Mouse (Mus musculus) c-Kit-negative CD71-positive TER-119-positive erythroid progenitor cells, embryonic 14.5 days (primary cell): ENCODE data around the gene Golt1b.

Experiments
- DNase-seq: peaks from one replicate; pipeline ENCODE4 v3.0.0-alpha.2; 2013; ENCODE audit warnings: low read depth, low spot score

Golt1b gene

DNA sequence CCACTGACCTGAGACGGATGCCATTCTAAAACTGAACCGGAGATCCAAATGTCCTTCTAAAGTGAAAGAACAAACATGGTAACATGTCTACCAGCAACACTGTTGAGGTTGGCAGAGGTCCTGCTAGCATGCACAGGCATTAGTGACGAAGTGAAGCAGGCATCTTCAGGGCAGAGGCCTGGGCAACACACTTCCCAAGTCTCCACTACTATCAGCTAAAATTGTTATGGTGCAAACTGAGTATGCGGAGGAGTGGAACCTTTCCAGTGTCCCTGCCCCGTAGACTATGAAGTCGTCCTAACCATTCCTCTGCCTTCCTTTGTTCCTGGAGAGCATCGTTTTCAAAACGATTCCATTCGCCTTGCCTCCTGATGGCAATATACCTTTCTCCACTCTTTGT, 2.5 kb upstream of the Golt1b start:
- DNase-seq = no peak

GRCm38 (mm10) chr6:142386285-142387010, 573 bp upstream of the Golt1b start:
- DNase-seq = peak; percentile 27

DNA sequence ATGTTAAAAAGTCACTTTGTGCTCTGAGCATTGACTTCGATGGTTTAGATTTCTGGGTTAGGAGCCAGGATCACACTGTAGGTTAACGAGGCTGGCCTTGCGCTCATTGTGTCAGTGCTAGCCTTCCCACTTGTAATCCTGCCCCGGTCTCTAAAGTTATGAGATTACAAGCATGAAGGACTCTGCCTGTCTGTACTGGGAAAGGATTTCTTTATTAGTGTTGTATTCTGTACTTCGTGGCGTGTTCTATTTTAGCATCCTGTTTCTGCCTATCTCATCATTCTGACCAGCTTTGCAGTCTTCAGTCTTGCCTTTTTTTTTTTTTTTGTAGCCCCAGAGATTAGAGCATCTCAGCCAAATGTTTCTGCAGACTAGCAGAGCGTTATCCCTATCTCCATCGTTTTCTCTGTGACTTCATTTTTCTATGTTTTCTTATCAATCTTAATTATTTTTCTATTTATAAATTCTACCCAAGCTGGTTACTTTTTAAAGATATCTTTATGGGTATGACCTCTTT, 792 bp downstream of the Golt1b start:
- DNase-seq = peak; percentile 13

GRCm38 (mm10) chr6:142389101-142389500, 2.1 kb downstream of the Golt1b start:
- no peak for DNase-seq

DNA sequence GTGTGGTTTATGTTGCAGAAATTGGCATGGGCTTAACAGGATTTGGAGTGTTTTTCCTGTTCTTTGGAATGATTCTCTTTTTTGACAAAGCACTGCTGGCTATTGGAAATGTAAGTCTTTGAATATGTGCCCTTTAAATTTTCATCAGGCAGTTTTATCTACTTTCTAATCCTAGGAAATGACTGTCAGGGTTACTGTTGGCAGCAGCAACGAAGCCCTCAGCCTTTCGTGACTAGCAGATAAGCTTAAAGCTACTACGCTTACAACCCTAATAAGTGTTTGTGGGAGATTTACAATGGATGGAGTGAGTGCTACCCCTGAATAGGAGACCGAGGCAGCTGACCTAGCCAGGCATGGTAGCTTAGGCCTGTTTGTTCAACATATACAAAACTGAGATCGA, 5.3 kb downstream of the Golt1b start:
- no peak for DNase-seq

- no peak for DNase-seq
Measured at GRCm38 (mm10) chr6:142394669-142395068, 7.6 kb downstream of the Golt1b start.

DNA sequence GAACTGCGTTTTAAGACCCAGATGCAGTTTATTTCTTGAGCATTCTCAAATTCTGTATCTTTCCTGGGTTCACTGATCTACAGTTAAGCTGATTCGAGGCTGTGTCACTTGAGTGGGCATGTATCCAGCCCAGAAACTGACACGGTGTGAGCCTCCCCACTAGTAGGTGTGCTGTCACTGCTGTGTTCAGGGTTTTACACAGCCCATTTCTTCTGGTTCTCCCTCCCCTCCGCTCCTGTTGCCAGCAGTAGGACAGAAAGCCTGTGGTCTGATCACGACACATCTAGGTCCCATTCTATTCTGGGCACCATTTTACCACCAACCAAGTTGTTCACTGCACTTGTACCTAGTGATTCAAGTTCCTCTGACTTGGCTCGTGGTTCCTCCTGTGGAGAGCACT, 8.7 kb downstream of the Golt1b start:
- DNase-seq = no peak

GRCm38 (mm10) chr6:142411140-142411539, 24.1 kb downstream of the Golt1b start:
- DNase-seq = no peak

DNA sequence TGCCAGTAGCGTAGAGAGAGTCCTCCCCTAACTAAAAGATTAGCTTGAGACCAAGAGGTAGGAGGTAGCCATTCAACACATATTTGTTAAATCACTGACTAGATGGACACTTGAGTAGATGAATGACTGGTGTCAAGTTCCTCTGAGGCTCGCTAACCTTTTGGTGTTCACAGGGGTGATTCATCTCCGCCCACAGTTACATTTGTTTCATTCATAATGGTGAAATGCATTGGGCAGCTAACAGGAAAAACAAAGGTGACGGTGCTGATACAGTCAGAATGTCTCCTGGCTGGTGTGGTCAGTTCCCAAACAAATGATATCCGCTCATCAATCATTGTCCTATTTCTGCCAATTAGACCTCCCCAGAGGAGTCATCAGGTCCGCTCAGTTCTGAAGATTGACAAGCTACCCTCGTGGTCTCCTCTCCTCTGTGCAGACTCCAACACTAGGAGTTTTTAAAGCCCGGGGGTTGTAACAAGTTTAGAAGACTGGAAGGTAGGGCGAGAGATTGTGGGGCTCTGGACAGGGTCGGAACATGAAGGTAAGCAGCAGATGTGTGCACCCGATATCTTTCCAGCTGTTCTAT, 26.0 kb downstream of the Golt1b start, which contains the start of gene Spx:
Gene Spx, plus strand, starts transcription at position 536 of the 586 bp plus-strand sequence.
- no peak for DNase-seq

DNA sequence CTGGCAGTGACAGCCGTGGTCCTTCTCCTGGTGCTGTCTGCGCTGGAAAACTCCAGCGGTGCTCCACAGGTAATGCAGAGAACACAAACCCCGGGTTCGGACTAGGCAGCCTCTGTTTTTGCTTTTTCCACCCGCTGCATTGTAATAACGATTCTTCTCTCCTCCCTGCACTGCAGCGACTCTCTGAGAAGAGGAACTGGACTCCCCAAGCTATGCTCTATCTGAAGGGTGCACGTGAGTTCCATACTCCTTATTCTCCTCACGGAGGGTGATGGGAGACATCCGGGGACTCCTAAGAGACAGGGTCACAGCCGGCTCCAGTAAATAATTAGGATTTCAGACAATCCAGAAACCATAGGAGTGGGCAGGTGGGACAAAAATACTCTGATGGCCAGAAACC, 26.8 kb downstream of the Golt1b start:
- DNase-seq = no peak

GRCm38 (mm10) chr6:142414597-142414996, 27.6 kb downstream of the Golt1b start:
- DNase-seq = no peak

DNA sequence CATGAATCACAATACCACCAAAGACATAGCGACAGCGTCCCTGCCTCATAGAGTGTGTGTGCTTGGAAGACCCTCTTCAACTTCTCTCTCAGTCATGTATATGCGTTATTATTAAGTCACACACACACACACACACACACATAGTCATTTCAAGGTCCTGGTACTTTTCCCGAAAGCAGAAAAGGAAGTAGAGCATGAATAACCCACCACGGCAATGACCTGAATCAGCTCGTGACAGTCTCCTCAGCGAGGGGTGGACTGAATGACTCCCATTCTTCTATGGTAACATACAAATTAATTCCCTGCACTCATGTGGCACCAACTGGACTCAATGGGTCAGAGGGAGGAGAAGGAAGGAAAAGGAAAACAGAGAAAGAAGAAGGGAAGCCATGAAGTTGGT, 38.0 kb downstream of the Golt1b start:
- DNase-seq = no peak

- DNase-seq = no peak
Measured at GRCm38 (mm10) chr6:142429072-142429471, 42.1 kb downstream of the Golt1b start.

DNA sequence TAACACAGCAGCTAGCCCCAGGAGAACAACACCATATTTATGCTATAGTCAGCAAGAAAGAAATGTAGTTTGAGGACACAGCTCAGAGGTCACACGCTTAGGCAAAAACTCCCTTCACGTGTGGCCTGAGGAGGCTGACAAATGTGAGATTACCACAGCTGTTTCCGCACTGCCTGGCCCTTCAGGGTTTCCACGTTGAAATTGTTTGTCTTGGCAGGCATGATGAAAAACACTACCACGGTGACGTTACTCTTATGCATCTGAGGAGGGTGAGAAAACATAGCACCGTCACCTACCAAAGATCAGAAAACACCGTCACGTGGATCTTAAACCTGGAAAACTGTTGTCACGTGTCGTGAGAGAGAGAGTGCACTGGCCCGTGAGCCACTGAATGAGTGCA, 64.4 kb downstream of the Golt1b start:
- DNase-seq = no peak

DNA sequence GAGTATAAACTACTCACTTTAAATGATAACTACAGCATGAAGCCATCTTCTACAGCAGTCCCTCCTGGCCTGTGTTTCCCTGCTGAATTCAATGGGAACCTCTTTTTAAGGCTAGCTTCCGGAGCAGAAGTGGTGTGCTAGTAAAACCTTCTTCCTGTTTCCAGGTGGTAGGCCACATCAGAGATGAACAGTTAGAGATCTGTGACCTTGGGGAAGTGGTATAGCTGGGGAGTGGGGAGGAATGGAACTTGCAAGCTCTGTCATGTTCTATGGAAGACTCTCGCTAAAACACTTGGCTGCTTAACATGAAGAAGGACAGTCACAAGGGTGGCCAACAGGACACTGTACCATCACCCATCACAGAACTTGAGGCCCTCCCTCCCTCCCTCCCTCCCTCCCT, 66.3 kb downstream of the Golt1b start:
- DNase-seq = no peak
